Mouse (Mus musculus) neural tube, embryonic 11.5 days (tissue): ENCODE measurements around the gene Aspa. TPM values are rescaled to one million over a fixed set of nuclear protein-coding genes. Genes with fewer than 3 reads are reported as not detected.

Experiments used
- ATAC-seq: fragments of 200-750 bp; cut with Nextera tagmentation; 2 replicates; pipeline ENCODE4 v1.8.0; 2017; ENCODE audit warnings: moderate number of reproducible peaks, mild to moderate bottlenecking, moderate TSS enrichment, moderate library complexity; ENCODE audit not compliant: insufficient read depth, low FRiP score, low TSS enrichment
- DNase-seq: peaks from one replicate; pipeline ENCODE4 v3.0.0-alpha.2; 2015; ENCODE audit warnings: low spot score
- H3K27ac ChIP-seq: fragments of 300-500 bp; sonication (generic); 2 replicates; pipeline ENCODE4 v1.5.1; 2014; ENCODE audit warnings: low read depth, mild to moderate bottlenecking, low read length
- H3K27me3 ChIP-seq: fragments of 300-500 bp; sonication (generic); 2 replicates; pipeline ENCODE4 v1.6.1; 2014; ENCODE audit warnings: mild to moderate bottlenecking, low read length, mixed read lengths; ENCODE audit not compliant: control insufficient read depth, insufficient read depth
- H3K36me3 ChIP-seq: fragments of 300-500 bp; sonication (generic); 2 replicates; pipeline ENCODE4 v1.6.1; 2014; ENCODE audit warnings: mild to moderate bottlenecking, low read length, moderate library complexity, mixed read lengths; ENCODE audit not compliant: control insufficient read depth, insufficient read depth
- H3K4me1 ChIP-seq: fragments of 300-500 bp; sonication (generic); 2 replicates; pipeline ENCODE4 v1.6.1; 2014; ENCODE audit warnings: low read length, mixed read lengths; ENCODE audit not compliant: control insufficient read depth, insufficient read depth
- H3K4me2 ChIP-seq: fragments of 300-500 bp; sonication (generic); 2 replicates; pipeline ENCODE4 v1.6.1; 2014; ENCODE audit warnings: low read depth, mild to moderate bottlenecking, moderate library complexity
- H3K4me3 ChIP-seq: fragments of 300-500 bp; sonication (generic); 2 replicates; pipeline ENCODE4 v1.5.1; 2014; ENCODE audit warnings: low read depth, low read length
- H3K9ac ChIP-seq: fragments of 300-500 bp; sonication (generic); 2 replicates; pipeline ENCODE4 v1.6.1; 2014; ENCODE audit warnings: mild to moderate bottlenecking, low read length
- H3K9me3 ChIP-seq: fragments of 300-500 bp; sonication (generic); 2 replicates; pipeline ENCODE4 v1.6.1; 2016; ENCODE audit warnings: low read length; ENCODE audit not compliant: control insufficient read depth
- WGBS: fragments of 180-500 bp; shearing (Covaris S2); extraction: QIAGEN DNeasy Blood & Tissue Kit; methylation state at CpG from one replicate; pipeline ENCODE4 v1.1.7; 2014; 5-methylcytosine and 5-hydroxymethylcytosine counted together
- polyA plus RNA-seq: library from polyadenylated mRNA; unstranded; fragments of >200 nt; fragmentation: Nextera tagmentation; extraction: Ambion mirVana; gene quantifications from 2 replicates; pipeline ENCODE4 v1.2.1, GENCODE M21; 2014

Aspa gene
- polyA plus RNA-seq, 1 experiment from 2014 or later = not detected

GRCm38 (mm10) chr11:73274821-73275220, 54.6 kb downstream of the Aspa start:
- no peak overlapping the region for H3K27ac ChIP-seq
- WGBS = 50% methylated on average over 2 of the region's 2 CpGs
- no peak overlapping the region for H3K9ac ChIP-seq
- no peaks in the 10 kb centered on the region for H3K9me3 ChIP-seq
- DNase-seq (no peak), ATAC-seq (no peak)
- no peaks in the 10 kb centered on the region for H3K27me3 ChIP-seq
- no peaks in the 10 kb centered on the region for H3K4me1 ChIP-seq
- no peaks in the 10 kb centered on the region for H3K36me3 ChIP-seq
- H3K4me2 ChIP-seq = no peak overlapping the region
- H3K4me3 ChIP-seq = no peak overlapping the region

GRCm38 (mm10) chr11:73267267-73267666, 62.1 kb downstream of the Aspa start, which contains the start of gene Trpv3:
Trpv3 (plus strand) TSS chr11:73267388.
- no peaks in the 10 kb centered on the region for H3K27me3 ChIP-seq
- no peak within 1 kb of the TSS for H3K4me2 ChIP-seq
- H3K4me1 ChIP-seq = no peaks in the 10 kb centered on the region
- no peaks in the 10 kb centered on the region for H3K9me3 ChIP-seq
- H3K27ac ChIP-seq = no peak within 1 kb of the TSS
- H3K4me3 ChIP-seq = no peak within 1 kb of the TSS
- no peak within 1 kb of the TSS for H3K9ac ChIP-seq
- H3K36me3 ChIP-seq = no peaks in the 10 kb centered on the region
- no peak for ATAC-seq
- WGBS = 87% methylated on average over 7 of the region's 7 CpGs
- no peak for DNase-seq

- no peaks in the 10 kb centered on the region for H3K4me1 ChIP-seq
- no peaks in the 10 kb centered on the region for H3K27me3 ChIP-seq
- ATAC-seq (no peak), DNase-seq (no peak)
- H3K36me3 ChIP-seq = no peaks in the 10 kb centered on the region
- H3K9me3 ChIP-seq = no peaks in the 10 kb centered on the region
- no peak overlapping the region for H3K4me2 ChIP-seq
- WGBS = 88% methylated on average over 1 of the region's 1 CpGs
- no peak overlapping the region for H3K27ac ChIP-seq
- no peak overlapping the region for H3K9ac ChIP-seq
- no peak overlapping the region for H3K4me3 ChIP-seq
These were observed 68.0 kb downstream of the Aspa start for GRCm38 (mm10) chr11:73261385-73261784.

- Histone ChIP-seq H3K4me1 (no peaks in the 10 kb centered on the region), H3K4me2 (no peak overlapping the region), H3K9ac (no peak overlapping the region), H3K27me3 (no peaks in the 10 kb centered on the region), H3K9me3 (no peaks in the 10 kb centered on the region), H3K36me3 (no peaks in the 10 kb centered on the region), H3K4me3 (no peak overlapping the region), H3K27ac (no peak overlapping the region)
- ATAC-seq (no peak), DNase-seq (no peak)
- WGBS = 80% methylated on average over 3 of the region's 3 CpGs
These were observed 68.9 kb downstream of the Aspa start for GRCm38 (mm10) chr11:73260457-73260856.

DNA sequence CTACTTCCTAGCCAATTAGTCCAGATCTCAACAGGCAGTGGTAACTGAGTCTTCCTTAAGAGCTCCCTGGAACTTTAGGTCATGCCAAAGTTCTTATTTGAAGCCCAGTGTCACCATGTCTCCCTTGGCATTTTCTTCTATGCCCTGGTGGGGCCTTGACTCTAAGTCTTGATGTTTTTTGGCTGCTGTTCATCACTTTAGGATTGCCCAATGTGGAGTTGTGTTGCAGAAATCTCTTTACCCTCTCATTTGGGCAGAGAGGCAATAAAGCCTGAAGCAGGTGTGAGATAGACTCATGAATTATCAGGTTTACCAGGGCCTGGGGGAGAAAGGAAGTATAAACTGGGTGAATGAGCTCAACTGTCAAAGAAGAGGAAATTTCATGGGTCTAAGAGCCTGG, 70.7 kb downstream of the Aspa start:
- Histone ChIP-seq H3K4me1 (no peaks in the 10 kb centered on the region), H3K36me3 (no peaks in the 10 kb centered on the region), H3K9me3 (no peaks in the 10 kb centered on the region), H3K4me2 (no peak overlapping the region), H3K27me3 (no peaks in the 10 kb centered on the region), H3K9ac (no peak overlapping the region), H3K4me3 (no peak overlapping the region), H3K27ac (no peak overlapping the region)
- no peak for DNase-seq
- ATAC-seq = no peak

GRCm38 (mm10) chr11:73257362-73257945, 71.9 kb downstream of the Aspa start:
- Histone ChIP-seq H3K9ac (no peak overlapping the region), H3K9me3 (no peaks in the 10 kb centered on the region), H3K4me2 (no peak overlapping the region), H3K4me1 (no peaks in the 10 kb centered on the region), H3K27ac (no peak overlapping the region), H3K36me3 (no peaks in the 10 kb centered on the region), H3K4me3 (no peak overlapping the region), H3K27me3 (no peaks in the 10 kb centered on the region)
- ATAC-seq (no peak), DNase-seq (no peak)
- WGBS = 77% methylated on average over 4 of the region's 4 CpGs

Other genes with a start within 250 kb of the Aspa start
- 0.34 and 0.42 TPM in 2 replicates for gene Itgae, start 239.0 kb downstream of the Aspa start, polyA plus RNA-seq
- gene Haspin, start 191.3 kb downstream of the Aspa start, polyA plus RNA-seq = 16.0 and 17.6 TPM in 2 replicates
- gene P2rx5, start 169.2 kb downstream of the Aspa start, polyA plus RNA-seq = 0.31 and 0.51 TPM in 2 replicates
- gene Emc6, start 152.6 kb downstream of the Aspa start, polyA plus RNA-seq = 119 and 131 TPM in 2 replicates
- gene Tax1bp3, start 152.5 kb downstream of the Aspa start, polyA plus RNA-seq = 225 and 227 TPM in 2 replicates
- 21.3 TPM in 2 replicates for gene Ctns, start 130.6 kb downstream of the Aspa start, polyA plus RNA-seq
- gene Shpk, start 130.1 kb downstream of the Aspa start, polyA plus RNA-seq = 0.73 and 1.6 TPM in 2 replicates
- gene Trpv1, start 95.3 kb downstream of the Aspa start, polyA plus RNA-seq = 0.18 TPM in 1 of 2 replicates, not detected in the other
- 0.04 TPM in 2 replicates for gene Trpv3, start 62.2 kb downstream of the Aspa start, polyA plus RNA-seq
- not detected in 2 replicates for gene Gm49340, start 145 bp upstream of the Aspa start, polyA plus RNA-seq
- gene Spata22, start 145 bp upstream of the Aspa start, polyA plus RNA-seq = not detected in 2 replicates
- gene Olfr20, start 21.2 kb upstream of the Aspa start, polyA plus RNA-seq = not detected in 2 replicates
- not detected in 2 replicates for gene Olfr376, start 41.6 kb upstream of the Aspa start, polyA plus RNA-seq
- not detected in 2 replicates for gene Olfr1, start 70.0 kb upstream of the Aspa start, polyA plus RNA-seq
- not detected in 2 replicates for gene Olfr378, start 98.9 kb upstream of the Aspa start, polyA plus RNA-seq
- gene Olfr380, start 127.9 kb upstream of the Aspa start, polyA plus RNA-seq = not detected in 2 replicates
- gene Olfr381, start 162.0 kb upstream of the Aspa start, polyA plus RNA-seq = not detected in 2 replicates
- gene Olfr382, start 187.6 kb upstream of the Aspa start, polyA plus RNA-seq = not detected in 2 replicates